Mouse (Mus musculus) heart, postnatal 10 days (tissue): ENCODE data around the gene Tmem94. TPM values are rescaled to one million over a fixed set of nuclear protein-coding genes. Genes with fewer than 3 reads are reported as not detected.

Source experiments
- microRNA-seq, 2 experiments: library from miRNA; unstranded; fragments of <30 nt; microRNA quantifications; one replicate each; pipeline ENCODE4 v1.2.0; 2022
- total RNA-seq, 2 experiments: library from RNA; stranded (reverse); gene quantifications; 2 replicates each; pipeline ENCODE4 v1.2.3; 2021

The Tmem94 gene
- total RNA-seq, 2 experiments from 2014 or later = 106 to 116 TPM

Small RNA genes lying within 50 kb of the gene (microRNA-seq; reads per million reads assigned to microRNA genes)
- 0.70 to 0.71 reads per million in 2 experiments for gene Mir5621

Other genes starting within 250 kb of the Tmem94 start
- gene Sumo2, start 229.2 kb upstream of the Tmem94 start, total RNA-seq = 100 to 1,000 TPM; 217 to 251 TPM
- gene Nup85, start 201.0 kb upstream of the Tmem94 start, total RNA-seq = 10 to 100 TPM; 27.0 to 28.1 TPM
- 10 to 100 TPM; 60.2 to 72.5 TPM for gene Mrps7, start 161.5 kb upstream of the Tmem94 start, total RNA-seq
- 10 to 100 TPM; 17.9 to 21.0 TPM for gene Gga3, start 161.4 kb upstream of the Tmem94 start, total RNA-seq
- gene Mif4gd, start 152.5 kb upstream of the Tmem94 start, total RNA-seq = 10 to 100 TPM; 37.6 to 38.8 TPM
- 10 to 100 TPM; 40.3 to 41.1 TPM for gene Slc25a19, start 137.1 kb upstream of the Tmem94 start, total RNA-seq
- gene Grb2, start 56.8 kb upstream of the Tmem94 start, total RNA-seq = 100 to 1,000 TPM; 122 to 144 TPM
- gene Caskin2, start 48.2 kb downstream of the Tmem94 start, total RNA-seq = 10 to 100 TPM; 59.4 to 60.9 TPM
- gene Tsen54, start 49.3 kb downstream of the Tmem94 start, total RNA-seq = 10 to 100 TPM; 10.5 to 15.0 TPM
- 10 to 100 TPM; 17.9 to 18.2 TPM for gene Llgl2, start 58.6 kb downstream of the Tmem94 start, total RNA-seq
- gene Myo15b, start 93.0 kb downstream of the Tmem94 start, total RNA-seq = under 1 TPM; 0.17 to 0.22 TPM
- gene Smim5, start 134.5 kb downstream of the Tmem94 start, total RNA-seq = 10 to 100 TPM; 28.7 to 43.3 TPM
- under 1 TPM; 0.37 to 0.45 TPM for gene Smim6, start 146.6 kb downstream of the Tmem94 start, total RNA-seq
- 10 to 100 TPM; 26.6 to 26.7 TPM for gene Sap30bp, start 167.8 kb downstream of the Tmem94 start, total RNA-seq
- 10 to 100 TPM in 1 of 2 experiments, 1 to 10 TPM in 1; 8.3 to 10.9 TPM for gene Recql5, start 168.0 kb downstream of the Tmem94 start, total RNA-seq
- gene Itgb4, start 209.3 kb downstream of the Tmem94 start, total RNA-seq = 1 to 10 TPM; 4.8 to 5.5 TPM
- 10 to 100 TPM; 31.7 to 33.1 TPM for gene Galk1, start 247.3 kb downstream of the Tmem94 start, total RNA-seq